Mouse (Mus musculus) ovary, adult 18-20 months (tissue): ENCODE measurements at regions not wholly inside any gene's neighbourhood (a gene's known extent, or its start where the extent isn't known, plus 50 kb on each side); places are given as distances from the start of the nearest gene placed in this dataset.

Experiments
- DNase-seq: peaks from one replicate; pipeline ENCODE4 v3.0.0; 2022; ENCODE audit warnings: low spot score, mixed read lengths

GRCm38 (mm10) chr3:50813760-50814400 lies 370.5 kb upstream of the Slc7a11 start:
- no peak for DNase-seq

GRCm38 (mm10) chr3:50815716-50816115 lies 372.3 kb upstream of the Slc7a11 start:
- no peak for DNase-seq

- DNase-seq, result no peak
These were observed 373.1 kb upstream of the Slc7a11 start for GRCm38 (mm10) chr3:50816479-50816878.

GRCm38 (mm10) chr3:50817361-50817760 lies 373.9 kb upstream of the Slc7a11 start:
- DNase-seq, result no peak

GRCm38 (mm10) chr3:50820776-50821175 lies 377.4 kb upstream of the Slc7a11 start:
- DNase-seq, result no peak

- no peak for DNase-seq
These were observed 382.4 kb upstream of the Slc7a11 start for GRCm38 (mm10) chr3:50825534-50826423.

- DNase-seq, result no peak
These were observed 383.0 kb upstream of the Slc7a11 start for GRCm38 (mm10) chr3:50826424-50826819.

GRCm38 (mm10) chr3:50829211-50829610 lies 385.8 kb upstream of the Slc7a11 start:
- DNase-seq, result no peak

GRCm38 (mm10) chr3:50830446-50830845 lies 387.0 kb upstream of the Slc7a11 start:
- DNase-seq, result no peak

- no peak for DNase-seq
These were observed 387.5 kb upstream of the Slc7a11 start for GRCm38 (mm10) chr3:50830926-50831325.

GRCm38 (mm10) chr3:50842216-50842615 lies 382.0 kb upstream of the Noct start:
- DNase-seq, result no peak

- DNase-seq, result no peak
These were observed 379.4 kb upstream of the Noct start for GRCm38 (mm10) chr3:50844835-50845301.

GRCm38 (mm10) chr3:50845311-50845710 lies 378.9 kb upstream of the Noct start:
- DNase-seq, result no peak

- DNase-seq, result no peak
These were observed 375.7 kb upstream of the Noct start for GRCm38 (mm10) chr3:50848528-50848927.

GRCm38 (mm10) chr3:50851083-50851637 lies 373.1 kb upstream of the Noct start:
- DNase-seq, result no peak

- no peak for DNase-seq
These were observed 357.1 kb upstream of the Noct start for GRCm38 (mm10) chr3:50867105-50867504.

- no peak for DNase-seq
These were observed 355.0 kb upstream of the Noct start for GRCm38 (mm10) chr3:50869211-50869610.

- no peak for DNase-seq
These were observed 345.2 kb upstream of the Noct start for GRCm38 (mm10) chr3:50879050-50879449.

GRCm38 (mm10) chr3:50879595-50879994 lies 344.7 kb upstream of the Noct start:
- DNase-seq, result no peak

- no peak for DNase-seq
These were observed 342.6 kb upstream of the Noct start for GRCm38 (mm10) chr3:50881437-50882248.

GRCm38 (mm10) chr3:50882249-50882733 lies 342.0 kb upstream of the Noct start:
- DNase-seq, result no peak

GRCm38 (mm10) chr3:50886336-50886735 lies 337.9 kb upstream of the Noct start:
- no peak for DNase-seq
